Mouse (Mus musculus) C2C12 (cell line): ENCODE measurements at regions not wholly inside any gene's neighbourhood (a gene's known extent, or its start where the extent isn't known, plus 50 kb on each side); places are given as distances from the start of the nearest gene placed in this dataset.

Source experiments
- CTCF ChIP-seq: IDR thresholded peaks from one replicate; pipeline ENCODE4 v1.5.1; 2011; ENCODE audit not compliant: control insufficient read depth, insufficient read depth, insufficient read length
- MYOD1 ChIP-seq: IDR thresholded peaks from one replicate; pipeline ENCODE4 v1.6.1; 2011; ENCODE audit warnings: low read depth; ENCODE audit not compliant: control insufficient read depth, insufficient read length

DNA sequence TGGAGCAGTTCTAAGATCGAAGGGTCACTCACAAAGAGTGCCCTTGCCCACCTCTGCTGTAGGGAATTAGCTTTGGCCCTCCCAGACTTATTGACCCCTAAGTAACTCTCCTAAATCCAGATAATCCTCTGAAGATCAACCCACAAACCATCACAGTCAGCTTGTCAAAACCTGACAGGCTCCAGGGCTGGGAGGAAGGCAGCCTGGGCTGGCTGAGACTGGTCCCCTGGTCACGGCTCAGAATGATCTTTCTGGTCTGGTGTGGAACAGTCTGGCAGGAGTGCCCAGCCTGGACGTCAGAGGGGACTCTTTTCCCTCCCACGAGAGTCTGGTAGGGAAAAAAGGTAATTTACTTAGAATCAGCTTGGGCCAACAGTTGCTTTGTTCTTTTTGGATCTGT is 99.0 kb upstream of the Haao start:
- TF ChIP-seq CTCF (no peak), MYOD1 (no peak)
